Mouse (Mus musculus) heart, adult 2 months (tissue): ENCODE data around the gene Tapbp. TPM values are rescaled to one million over a fixed set of nuclear protein-coding genes. Genes with fewer than 3 reads are reported as not detected.
"Not testable (repeated sequence)": the region's sequence is repeated elsewhere in the genome, so short reads cannot be mapped to it uniquely, and the experiment has no call there.

Experiments
- DNase-seq, 2 experiments: peaks; one replicate each; pipeline ENCODE4 v3.0.0; 2021
- H3K27ac ChIP-seq: fragments of 200-600 bp; 2 replicates; pipeline ENCODE4 v1.8.1; 2022
- H3K27me3 ChIP-seq: fragments of 200-500 bp; 2 replicates; pipeline ENCODE4 v1.6.1; 2012; ENCODE audit warnings: mild to moderate bottlenecking, low read length, inconsistent platforms, mixed read lengths; ENCODE audit not compliant: control insufficient read depth, insufficient read depth
- H3K36me3 ChIP-seq: fragments of 200-500 bp; 2 replicates; pipeline ENCODE4 v1.6.1; 2012; ENCODE audit warnings: low read length, inconsistent platforms; ENCODE audit not compliant: control insufficient read depth, insufficient read depth
- H3K4me1 ChIP-seq: fragments of 200-500 bp; 2 replicates; pipeline ENCODE4 v1.6.1; 2011; ENCODE audit warnings: low read length; ENCODE audit not compliant: control insufficient read depth, insufficient read depth
- H3K4me3 ChIP-seq: fragments of 200-600 bp; 2 replicates; pipeline ENCODE4 v1.8.1; 2022
- H3K79me2 ChIP-seq: fragments of 200-500 bp; replicated peaks from 2 replicates; pipeline ENCODE4 v1.6.1; 2012; ENCODE audit warnings: mild to moderate bottlenecking, inconsistent platforms, low read length, moderate library complexity, mixed read lengths; ENCODE audit not compliant: control insufficient read depth, insufficient read depth
- H3K9ac ChIP-seq: fragments of 200-500 bp; 2 replicates; pipeline ENCODE4 v1.6.1; 2012; ENCODE audit warnings: low read depth, mild to moderate bottlenecking, control low read depth, inconsistent platforms, low read length, mixed read lengths
- CTCF ChIP-seq: fragments of 200-600 bp; IDR thresholded peaks from 2 replicates; pipeline ENCODE4 v1.8.1; 2022; ENCODE audit warnings: antibody characterized with exemption, mild to moderate bottlenecking, moderate library complexity
- EP300 ChIP-seq: fragments of 200-500 bp; IDR thresholded peaks from 2 replicates; pipeline ENCODE4 v1.6.1; 2011; ENCODE audit warnings: low read depth, low read length, control low read depth; ENCODE audit not compliant: insufficient read depth
- POLR2A ChIP-seq: fragments of 200-500 bp; IDR thresholded peaks from 2 replicates; pipeline ENCODE4 v1.6.1; 2011; ENCODE audit warnings: mild to moderate bottlenecking, low read depth, low read length, control low read depth; ENCODE audit not compliant: insufficient read depth
- WGBS: fragments of 180-500 bp; shearing (Covaris S2); methylation state at CpG from one replicate; pipeline ENCODE4 v1.1.7; 2018; 5-methylcytosine and 5-hydroxymethylcytosine counted together
- intact Hi-C: fragments of 180-260 bp; cut with DNase I; formaldehyde crosslinking; loops from one replicate; pipeline ENCODE4 v1.15.1; 2025
- polyA plus RNA-seq: library from polyadenylated mRNA; depleted of rRNA; stranded (reverse); fragments of >200 nt; gene quantifications from 2 replicates; pipeline ENCODE4 v1.2.3, GENCODE M21; 2012
- total RNA-seq, 2 experiments: library from RNA; stranded (reverse); gene quantifications; 2 replicates each; pipeline ENCODE4 v1.2.3; 2021

Gene Tapbp
- total and polyA plus RNA-seq, 3 experiments: 75.7 to 124 (median 98.9) TPM

DNA sequence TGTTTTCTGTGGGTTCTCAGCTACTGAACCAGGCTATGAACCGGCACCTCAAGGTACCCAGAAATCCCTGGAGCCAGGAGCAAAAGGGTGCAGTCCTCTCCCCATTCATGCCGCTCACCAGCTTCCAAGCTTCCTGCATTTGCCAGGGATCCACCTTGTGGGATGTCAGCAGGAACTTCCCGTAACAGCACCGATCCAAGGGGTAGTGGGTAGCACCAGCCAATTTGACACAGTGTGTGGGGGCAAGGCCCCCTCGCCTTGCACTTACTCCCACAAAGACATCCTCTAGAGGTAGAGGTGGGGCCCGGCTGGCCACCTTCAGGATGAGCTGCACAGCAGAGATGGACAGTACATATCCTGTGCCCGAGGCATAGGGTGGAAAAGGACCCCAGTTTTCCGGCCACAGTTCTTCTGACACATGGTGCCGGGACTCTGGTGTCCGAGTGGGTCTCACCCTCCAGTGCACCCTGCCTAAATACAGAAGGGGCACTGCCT lies 34.5 kb downstream of the Tapbp start:
- peak overlapping the region; percentile 68 for H3K4me3 ChIP-seq
- H3K27me3 ChIP-seq: no peaks in the 10 kb centered on the region
- DNase-seq: peak in 1 of 2 experiments; percentile 16
- WGBS: 71% methylated on average over 10 of the region's 10 CpGs
- TF ChIP-seq EP300: no peak
- TF ChIP-seq POLR2A: no peak
- no peak for TF ChIP-seq CTCF
- peak overlapping the region; percentile 74; the same call in 1 of the 2 replicates for H3K9ac ChIP-seq
- no peaks in the 10 kb centered on the region for H3K79me2 ChIP-seq
- peaks cover 7% of the 10 kb centered on the region for H3K4me1 ChIP-seq
- peaks cover 3% of the 10 kb centered on the region; the same call in 1 of the 2 replicates for H3K36me3 ChIP-seq
- peak overlapping the region; percentile 67; the same call in 1 of the 2 replicates for H3K27ac ChIP-seq
- intact Hi-C loops: no loop called here

DNA sequence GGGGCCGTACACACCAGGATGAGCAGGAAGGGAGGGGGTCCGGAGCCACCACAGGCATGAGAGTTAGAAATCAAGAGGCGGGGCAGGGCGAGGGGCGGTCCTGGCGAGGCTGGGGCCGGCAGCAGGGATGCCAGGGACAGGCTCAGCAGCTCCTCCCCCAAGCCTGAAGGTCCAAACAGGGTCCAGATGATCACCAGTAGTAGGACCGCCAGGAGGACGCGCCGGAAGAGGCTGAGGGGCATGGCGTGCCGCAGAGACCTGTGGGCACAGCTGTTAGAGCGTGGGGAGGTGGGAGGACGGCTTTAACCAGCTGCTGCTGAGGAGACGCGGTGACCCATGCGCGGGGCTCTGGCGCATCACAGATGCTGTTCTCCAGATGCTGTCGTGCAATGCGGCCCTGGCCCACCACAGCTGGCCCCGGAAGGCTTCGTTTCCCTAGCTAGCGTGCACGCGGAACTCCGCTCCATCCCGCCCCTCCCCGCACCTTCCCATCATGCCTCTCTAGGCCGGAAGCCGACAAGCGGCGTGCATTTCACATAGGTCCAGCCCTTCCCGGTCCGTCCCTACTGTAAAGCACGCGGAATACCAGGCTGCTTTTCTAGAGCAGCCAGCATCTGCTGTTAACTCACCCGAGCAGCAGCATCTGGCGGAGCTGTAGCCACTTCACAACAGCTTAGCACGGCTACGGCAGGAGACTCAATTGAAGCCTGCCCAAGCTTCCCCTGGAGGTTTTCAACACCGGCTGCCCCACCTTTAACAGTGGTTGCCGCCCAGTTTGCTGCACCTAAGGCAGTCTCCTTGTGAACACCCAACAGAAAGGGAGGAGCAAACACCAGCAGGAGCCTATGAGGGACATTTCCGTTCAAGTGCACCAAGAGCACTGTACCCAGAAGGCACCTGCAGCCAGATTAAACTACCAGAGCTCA lies 35.6 kb downstream of the Tapbp start, which contains the start of gene B3galt4:
Gene B3galt4 (minus strand): TSS at position 468 of the 926 bp plus-strand sequence.
- Histone ChIP-seq H3K79me2 (no peaks in the 10 kb centered on the region), H3K27me3 (no peaks in the 10 kb centered on the region), H3K36me3 (peaks cover 3% of the 10 kb centered on the region; the same call in 1 of the 2 replicates), H3K9ac (peak within 1 kb of the TSS; percentile 74), H3K4me3 (peak within 1 kb of the TSS; percentile 68), H3K4me1 (peaks cover 7% of the 10 kb centered on the region), H3K27ac (peak within 1 kb of the TSS; percentile 67)
- intact Hi-C loops: loop anchor here (1.0 kb wide), 1 partner anchor 11 kb away; the partner anchor contains the start of genes Pfdn6 and Wdr46
- WGBS: 1% methylated on average over 45 of the region's 45 CpGs
- TF ChIP-seq CTCF: no peak
- peak; percentile 80 to 83 for DNase-seq

DNA sequence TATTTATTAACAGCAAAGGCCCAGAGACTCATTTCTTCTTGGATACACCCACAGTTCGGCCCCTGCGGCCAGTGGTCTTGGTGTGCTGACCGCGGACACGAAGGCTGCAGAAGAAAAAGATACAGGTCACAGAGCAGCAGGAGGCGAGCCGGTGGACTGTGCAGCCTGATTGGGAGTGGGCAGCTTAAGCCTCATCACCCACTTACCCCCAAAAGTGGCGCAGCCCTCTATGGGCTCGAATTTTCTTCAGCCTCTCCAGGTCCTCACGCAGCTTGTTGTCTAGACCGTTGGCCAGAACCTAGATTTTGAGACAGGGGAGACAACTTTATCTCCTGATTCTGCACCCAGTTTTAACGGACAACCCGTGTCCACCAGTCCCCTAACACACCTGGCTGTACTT lies 36.3 kb downstream of the Tapbp start:
- H3K9ac ChIP-seq, H3K36me3 ChIP-seq, H3K4me1 ChIP-seq, intact Hi-C loops, H3K4me3 ChIP-seq, H3K79me2 ChIP-seq, H3K27ac ChIP-seq, H3K27me3 ChIP-seq: not testable (repeated sequence)
- WGBS: 82% methylated on average over 13 of the region's 13 CpGs
- peak in 1 of 2 experiments; percentile 21 for DNase-seq

DNA sequence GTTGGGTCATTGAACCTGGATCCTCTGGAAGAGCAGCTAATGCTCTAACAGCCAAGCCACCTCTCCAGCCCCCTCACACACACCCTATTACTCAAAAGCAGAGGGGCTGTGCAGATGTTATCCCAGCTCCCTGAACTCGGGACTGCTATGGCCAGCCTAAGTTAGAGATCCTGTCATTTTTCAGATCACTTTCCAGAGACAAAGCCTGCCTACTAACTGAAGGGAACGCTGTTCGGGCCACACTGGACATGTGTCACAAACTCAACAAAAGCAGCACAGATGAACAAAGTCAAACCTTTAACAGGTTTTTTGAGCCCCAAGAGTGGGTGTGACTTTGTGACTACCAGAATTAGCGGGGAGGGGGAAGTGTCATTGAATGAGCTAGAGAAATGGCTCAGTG lies 37.2 kb downstream of the Tapbp start:
- no peak overlapping the region for H3K9ac ChIP-seq
- H3K36me3 ChIP-seq: peaks cover 3% of the 10 kb centered on the region; the same call in 1 of the 2 replicates
- no peak for DNase-seq
- H3K4me1 ChIP-seq: peaks cover 7% of the 10 kb centered on the region
- H3K79me2 ChIP-seq: no peaks in the 10 kb centered on the region
- H3K4me3 ChIP-seq: no peak overlapping the region
- TF ChIP-seq POLR2A (no peak), CTCF (no peak), EP300 (no peak)
- no peak overlapping the region for H3K27ac ChIP-seq
- 80% methylated on average over 4 of the region's 4 CpGs for WGBS
- intact Hi-C loops: no loop called here
- H3K27me3 ChIP-seq: no peaks in the 10 kb centered on the region

DNA sequence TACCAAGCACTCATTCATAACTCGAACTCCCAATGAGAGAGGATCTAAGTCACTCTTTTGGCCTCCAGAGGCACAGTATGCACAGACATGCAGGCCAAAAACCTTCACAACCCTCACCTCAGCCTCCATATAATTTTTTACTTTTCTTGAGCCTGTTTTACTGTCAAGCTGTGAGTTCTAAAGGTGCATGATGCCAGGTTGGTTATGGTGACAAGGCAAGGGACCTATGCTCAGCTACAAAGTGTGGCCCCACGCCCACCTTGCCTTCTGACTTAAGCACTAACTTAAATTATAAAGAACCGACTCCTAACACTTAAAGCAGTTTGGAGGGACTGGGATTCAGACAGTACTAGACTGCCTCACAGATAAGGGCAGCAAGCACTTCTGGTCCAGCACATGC lies 37.6 kb downstream of the Tapbp start:
- Histone ChIP-seq H3K4me1 (peaks cover 7% of the 10 kb centered on the region), H3K27me3 (no peaks in the 10 kb centered on the region), H3K27ac (no peak overlapping the region), H3K9ac (no peak overlapping the region), H3K36me3 (peaks cover 3% of the 10 kb centered on the region; the same call in 1 of the 2 replicates), H3K4me3 (no peak overlapping the region), H3K79me2 (no peaks in the 10 kb centered on the region)
- no peak for DNase-seq
- 71% methylated on average over 3 of the region's 3 CpGs for WGBS
- TF ChIP-seq EP300 (no peak), POLR2A (no peak), CTCF (no peak)
- intact Hi-C loops: no loop called here
